Mouse (Mus musculus): Measurements from ENCODE around the gene Rbfox1. TPM values are rescaled to one million over a fixed set of nuclear protein-coding genes. Genes with fewer than 3 reads are reported as not detected.
A peak's percentile ranks its signal among the peaks of the same experiment; 100 is the strongest.

Rbfox1 gene
- polyA plus RNA-seq, 1 experiment from 2014 or later = 52.1 TPM

DNA sequence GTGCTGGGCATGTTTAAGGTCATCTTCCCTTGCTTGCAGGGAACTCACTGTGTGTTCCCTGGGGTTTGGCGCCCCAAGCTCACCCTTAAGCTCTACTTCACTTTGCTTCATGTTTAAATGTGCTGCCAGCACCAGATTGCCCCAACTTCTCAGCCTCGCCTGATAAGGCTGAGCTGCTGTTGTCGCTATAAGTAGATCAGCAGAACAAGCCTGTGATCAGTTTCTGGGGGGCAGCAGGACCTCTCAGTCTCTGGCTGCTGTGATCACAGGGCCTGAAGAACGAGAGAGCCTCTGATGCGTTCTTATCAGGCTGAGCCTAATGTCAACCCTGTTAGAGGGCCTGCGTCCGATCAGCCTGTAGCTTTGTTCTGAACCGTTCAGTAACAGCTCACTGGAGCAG, 1255.8 kb downstream of the Rbfox1 start:
- 45% methylated on average over 8 of the region's 8 CpGs for WGBS
- H3K27me3 ChIP-seq = no peaks in the 10 kb centered on the region
- H3K9ac ChIP-seq = no peak overlapping the region

DNA sequence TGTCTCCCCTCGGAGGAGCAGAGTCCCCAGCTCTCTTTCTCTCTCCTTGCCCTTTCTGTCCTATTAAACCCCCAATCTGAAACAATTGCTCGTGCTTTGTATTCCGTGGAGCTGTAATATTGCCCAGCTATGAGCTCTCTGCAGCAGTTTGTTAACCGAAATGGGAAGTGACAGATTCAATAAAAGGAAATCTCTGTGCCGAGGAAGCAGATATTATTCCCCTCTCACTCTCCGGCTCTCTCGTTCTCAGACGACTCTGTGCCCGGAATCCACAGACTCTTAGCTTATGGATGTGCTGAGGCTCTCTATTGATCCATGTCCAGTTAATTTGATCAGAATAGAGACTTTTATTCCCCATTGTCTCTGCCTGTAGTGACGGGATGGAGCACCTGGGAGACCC, 1260.3 kb downstream of the Rbfox1 start:
- H3K9ac ChIP-seq = no peak overlapping the region
- H3K36me3 ChIP-seq (ENCODE audit: poor library complexity, severe bottlenecking) = no peaks in the 10 kb centered on the region
- H3K27me3 ChIP-seq = no peaks in the 10 kb centered on the region
- no peaks in the 10 kb centered on the region for H3K9me3 ChIP-seq (replicated peaks)
- H3K27ac ChIP-seq = peak overlapping the region; percentile 65; the same call in 1 of the 2 replicates
- 26% methylated on average over 10 of the region's 10 CpGs for WGBS
- no peak for ATAC-seq
- peaks cover 52% of the 10 kb centered on the region for H3K4me1 ChIP-seq
- no peak overlapping the region for H3K4me3 ChIP-seq
- 0 out of 2 replicates have a peak overlapping the region, but pooled peaks have one; percentile 2 for H3K4me2 ChIP-seq

More for the DNA sequence above, 1255.8 kb downstream of the Rbfox1 start:
- H3K27ac ChIP-seq = no peak overlapping the region
- no peak overlapping the region for H3K4me2 ChIP-seq
- no peak overlapping the region for H3K4me3 ChIP-seq
- H3K4me1 ChIP-seq = peaks cover 8% of the 10 kb centered on the region
- ATAC-seq = no peak
- no peaks in the 10 kb centered on the region for H3K36me3 ChIP-seq (ENCODE audit: poor library complexity, severe bottlenecking)
- no peaks in the 10 kb centered on the region for H3K9me3 ChIP-seq (replicated peaks)

DNA sequence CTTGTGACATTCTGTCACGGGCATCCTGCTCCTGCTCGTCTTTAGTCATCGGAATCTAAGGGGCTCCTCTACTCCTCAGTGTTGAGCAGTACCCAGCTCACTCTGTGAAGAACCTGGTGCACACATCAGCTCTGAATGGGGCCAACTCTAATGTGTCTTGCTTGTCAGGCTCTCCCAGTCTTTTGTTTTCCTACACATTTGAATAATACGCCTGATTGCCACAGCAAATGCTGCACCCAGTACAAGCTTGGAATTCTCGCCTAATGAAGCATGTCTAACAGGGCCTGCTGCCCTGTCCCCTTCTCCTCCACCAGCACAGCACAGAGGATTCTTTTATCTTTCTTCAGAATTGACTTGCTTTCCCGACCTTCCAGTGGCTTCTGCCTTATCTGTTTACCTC, 1261.3 kb downstream of the Rbfox1 start:
- peak; percentile 81 for ATAC-seq
- Histone ChIP-seq H3K4me1 (peaks cover 60% of the 10 kb centered on the region), H3K27ac (peak overlapping the region; percentile 65), H3K4me2 (peak overlapping the region; percentile 40), H3K4me3 (no peak overlapping the region), H3K36me3 (ENCODE audit: poor library complexity, severe bottlenecking) (no peaks in the 10 kb centered on the region), H3K9me3 (replicated peaks) (no peaks in the 10 kb centered on the region), H3K9ac (no peak overlapping the region; the same call in 1 of the 2 replicates), H3K27me3 (no peaks in the 10 kb centered on the region)
- 9% methylated on average over 6 of the region's 6 CpGs for WGBS

DNA sequence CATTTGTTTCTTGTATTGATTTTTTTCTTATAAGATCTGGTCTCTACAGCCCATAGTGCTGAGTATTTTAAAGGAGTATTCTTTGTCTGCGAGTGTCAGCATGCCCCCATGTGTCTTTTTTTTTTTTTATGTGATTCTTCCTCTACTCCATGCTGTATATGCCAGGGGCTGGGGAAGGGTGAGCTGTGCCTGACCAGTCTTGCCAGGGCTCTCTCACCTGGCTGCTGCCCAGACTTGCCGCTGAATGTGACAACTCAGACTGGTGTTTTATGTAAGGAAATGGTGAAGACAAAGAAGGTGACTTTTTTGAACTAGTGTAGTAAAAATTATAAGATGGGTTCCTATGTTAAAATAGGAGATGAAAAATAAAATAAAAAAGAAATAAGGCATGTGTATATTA, 1262.7 kb downstream of the Rbfox1 start:
- Histone ChIP-seq H3K9ac (no peak overlapping the region), H3K27me3 (no peaks in the 10 kb centered on the region), H3K9me3 (replicated peaks) (no peaks in the 10 kb centered on the region), H3K4me3 (no peak overlapping the region), H3K4me1 (peaks cover 63% of the 10 kb centered on the region), H3K36me3 (ENCODE audit: poor library complexity, severe bottlenecking) (no peaks in the 10 kb centered on the region), H3K27ac (no peak overlapping the region), H3K4me2 (no peak overlapping the region)
- no peak for ATAC-seq
- WGBS = 66% methylated on average over 2 of the region's 2 CpGs

DNA sequence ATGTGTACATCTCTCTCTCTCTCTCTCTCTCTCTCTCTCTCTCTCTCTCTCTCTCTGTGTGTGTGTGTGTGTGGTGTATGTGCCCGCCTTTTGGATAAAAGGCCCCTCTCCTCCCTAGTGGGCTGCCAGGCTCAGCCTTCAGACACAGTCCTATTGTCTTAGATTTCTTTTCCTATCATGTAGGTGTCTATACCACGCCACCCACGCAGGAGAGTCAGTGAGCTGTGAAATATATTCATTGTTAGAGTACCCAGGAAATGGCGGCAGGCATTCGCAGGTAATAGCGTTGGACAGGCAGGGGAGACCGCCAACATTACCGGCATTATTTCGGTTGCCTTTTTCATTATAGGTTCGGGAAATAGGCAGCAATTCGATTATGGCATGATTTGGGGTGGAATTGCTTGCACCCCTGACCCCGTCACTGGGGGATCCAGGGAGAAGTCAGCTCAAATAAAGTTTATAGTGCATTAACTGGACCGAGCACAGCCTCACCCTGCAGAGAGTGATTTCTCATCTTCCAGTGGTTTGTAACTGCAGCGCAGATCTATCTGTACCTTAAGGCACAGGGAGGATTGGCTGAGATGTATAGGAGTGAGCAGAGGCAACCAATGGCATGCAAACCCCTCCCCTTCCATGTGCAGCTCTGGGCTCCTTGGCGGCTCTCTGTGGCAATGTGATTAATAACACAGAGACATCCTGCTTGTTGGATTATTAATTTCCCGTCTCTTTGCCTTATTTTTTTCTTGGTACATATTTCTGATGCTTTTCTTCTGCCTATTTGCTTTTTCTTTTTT, 1264.1 kb downstream of the Rbfox1 start:
- Histone ChIP-seq H3K36me3 (ENCODE audit: poor library complexity, severe bottlenecking) (no peaks in the 10 kb centered on the region), H3K27me3 (no peaks in the 10 kb centered on the region), H3K9me3 (replicated peaks) (no peaks in the 10 kb centered on the region), H3K27ac (no peak overlapping the region), H3K9ac (no peak overlapping the region), H3K4me3 (no peak overlapping the region), H3K4me2 (peak overlapping the region; percentile 20; the same call in 1 of the 2 replicates), H3K4me1 (peaks cover 71% of the 10 kb centered on the region)
- peak; percentile 71; the same call in 1 of the 2 replicates for ATAC-seq
- 51% methylated on average over 16 of the region's 16 CpGs for WGBS

DNA sequence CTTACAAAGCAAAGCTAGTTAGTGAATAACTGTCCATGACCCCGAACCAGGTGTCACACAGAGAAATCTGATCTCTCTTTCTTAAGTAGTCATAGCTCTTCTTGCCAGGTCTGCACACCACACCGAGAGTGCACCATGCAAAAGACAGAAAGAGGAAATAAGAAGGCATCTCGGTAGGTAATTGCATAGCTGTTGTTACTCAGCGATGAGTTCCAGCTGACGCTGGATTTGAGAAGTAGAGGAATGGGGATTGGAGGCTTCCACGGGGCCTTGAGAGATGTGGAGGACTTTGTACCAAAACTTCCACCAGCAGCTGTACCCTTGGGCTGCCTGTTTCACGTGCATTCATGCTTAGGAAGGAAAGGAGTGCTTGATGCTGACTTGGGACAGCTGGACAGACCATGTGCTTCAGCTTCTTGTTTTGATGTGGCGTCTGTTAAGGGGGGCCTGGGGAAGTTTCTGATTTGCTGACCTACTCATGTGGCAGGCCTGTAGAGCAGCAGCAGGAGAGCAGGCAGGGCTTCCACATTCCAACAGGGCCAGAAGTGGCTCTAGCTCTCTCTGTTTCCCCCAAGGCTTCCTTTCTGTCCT, 1265.1 kb downstream of the Rbfox1 start:
- Histone ChIP-seq H3K27me3 (no peaks in the 10 kb centered on the region), H3K36me3 (ENCODE audit: poor library complexity, severe bottlenecking) (no peaks in the 10 kb centered on the region), H3K4me1 (peaks cover 69% of the 10 kb centered on the region), H3K9me3 (replicated peaks) (no peaks in the 10 kb centered on the region), H3K9ac (no peak overlapping the region), H3K4me3 (no peak overlapping the region), H3K27ac (no peak overlapping the region), H3K4me2 (peak overlapping the region; percentile 12)
- 0 out of 2 replicates have a peak, but pooled peaks have one; percentile 19 for ATAC-seq
- WGBS = 42% methylated on average over 8 of the region's 8 CpGs

DNA sequence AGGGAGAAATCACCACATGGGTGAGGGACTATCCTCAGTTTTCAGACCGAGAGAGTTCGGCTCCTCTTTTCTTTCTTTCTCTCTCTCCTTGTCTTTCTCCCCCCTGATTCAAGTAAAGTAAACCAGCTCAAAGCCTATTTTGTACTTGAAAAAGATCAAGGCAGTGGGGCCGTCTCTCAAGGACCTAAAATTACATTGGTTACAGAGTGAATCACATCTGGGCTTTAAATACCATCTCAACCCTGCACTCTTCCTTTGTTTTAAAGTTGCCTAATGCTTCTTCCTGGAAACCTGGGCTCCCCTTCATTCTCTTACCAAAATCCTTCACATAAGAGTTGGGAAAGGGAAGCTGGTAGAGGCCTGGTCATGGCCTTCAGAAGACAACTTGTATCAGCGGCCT, 1267.2 kb downstream of the Rbfox1 start:
- WGBS = 62% methylated on average over 4 of the region's 4 CpGs
- no peaks in the 10 kb centered on the region for H3K27me3 ChIP-seq
- H3K4me2 ChIP-seq = 0 out of 2 replicates have a peak overlapping the region, but pooled peaks have one; percentile 0
- ATAC-seq = no peak
- no peak overlapping the region for H3K9ac ChIP-seq
- H3K4me3 ChIP-seq = no peak overlapping the region
- H3K36me3 ChIP-seq (ENCODE audit: poor library complexity, severe bottlenecking) = no peaks in the 10 kb centered on the region
- no peak overlapping the region for H3K27ac ChIP-seq
- peaks cover 48% of the 10 kb centered on the region for H3K4me1 ChIP-seq
- H3K9me3 ChIP-seq (replicated peaks) = no peaks in the 10 kb centered on the region

DNA sequence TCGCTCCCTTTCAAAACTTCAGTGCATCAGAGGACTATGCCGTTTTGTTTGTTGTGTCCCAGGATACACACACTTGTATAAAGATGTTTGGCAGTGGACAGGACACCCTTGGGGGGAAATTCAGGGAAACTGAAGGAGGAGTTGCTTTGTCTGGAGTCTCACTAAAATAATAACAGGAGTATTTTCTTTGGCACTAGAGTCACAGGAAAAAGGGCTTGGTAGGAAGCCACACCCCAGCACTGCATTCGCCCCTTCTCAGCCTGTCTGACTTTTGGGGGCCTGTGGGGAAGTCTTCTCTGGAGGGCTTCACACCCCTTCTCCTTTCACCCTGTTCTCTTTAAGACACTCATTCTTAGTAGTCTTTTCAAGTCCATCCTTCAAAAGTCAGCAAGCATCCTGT, 1269.5 kb downstream of the Rbfox1 start:
- H3K9me3 ChIP-seq (replicated peaks) = no peaks in the 10 kb centered on the region
- ATAC-seq = no peak

DNA sequence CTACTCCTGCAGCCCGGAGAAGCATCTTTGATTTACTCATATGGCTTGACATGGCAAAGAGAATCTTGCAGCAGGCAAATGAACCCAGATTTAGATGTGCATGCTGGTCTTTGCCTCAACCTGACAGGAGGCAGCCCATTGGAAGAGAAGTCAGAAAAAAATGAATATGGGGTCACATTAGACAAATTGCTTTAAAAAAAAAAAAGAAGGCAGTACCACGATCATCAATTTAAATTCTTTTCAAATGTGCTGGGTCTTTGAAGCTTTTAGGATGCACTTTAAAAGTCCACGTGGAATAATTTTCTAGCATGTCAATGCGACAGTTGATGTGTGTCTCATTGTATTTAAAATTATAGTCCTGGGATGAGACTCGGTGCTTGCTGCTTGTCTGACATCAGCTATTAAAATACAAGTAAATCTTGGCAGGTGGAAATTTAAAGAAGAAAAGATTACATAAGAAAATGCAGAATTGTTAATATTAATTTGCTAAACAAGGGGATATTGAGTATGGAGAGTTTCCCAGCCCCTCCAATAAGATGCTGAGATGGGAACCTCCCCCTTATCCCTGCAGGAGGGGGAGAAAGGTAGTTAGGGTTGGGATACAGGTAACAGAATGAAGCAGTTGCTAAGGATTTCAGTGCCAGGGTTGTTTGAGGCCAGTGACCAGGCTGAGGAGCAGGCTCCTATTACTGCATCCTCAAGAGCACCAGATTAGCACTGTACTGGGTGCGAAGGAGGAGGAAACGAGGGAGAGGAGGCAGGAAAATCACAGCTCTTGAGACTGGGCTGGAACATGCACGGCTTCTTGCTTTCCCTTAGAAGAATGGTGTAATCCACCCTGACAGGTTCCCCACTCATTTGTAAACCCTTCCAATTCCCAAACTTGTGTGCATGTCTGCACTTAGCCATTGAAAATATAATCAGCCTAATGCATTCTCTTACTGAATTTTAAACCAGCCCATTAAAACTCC, 1274.0 kb downstream of the Rbfox1 start:
- ATAC-seq = peak; percentile 69
- Histone ChIP-seq H3K36me3 (ENCODE audit: poor library complexity, severe bottlenecking) (no peaks in the 10 kb centered on the region), H3K9me3 (replicated peaks) (no peaks in the 10 kb centered on the region), H3K4me2 (no peak overlapping the region), H3K9ac (no peak overlapping the region), H3K27me3 (no peaks in the 10 kb centered on the region), H3K27ac (peak overlapping the region; percentile 59; the same call in 1 of the 2 replicates), H3K4me1 (peaks cover 26% of the 10 kb centered on the region), H3K4me3 (no peak overlapping the region)
- 46% methylated on average over 8 of the region's 8 CpGs for WGBS

More for the DNA sequence above, 1269.5 kb downstream of the Rbfox1 start:
- no peak overlapping the region for H3K9ac ChIP-seq
- no peak overlapping the region for H3K4me3 ChIP-seq
- 72% methylated on average over 3 of the region's 3 CpGs for WGBS
- no peaks in the 10 kb centered on the region for H3K27me3 ChIP-seq
- H3K4me1 ChIP-seq = peaks cover 34% of the 10 kb centered on the region
- no peaks in the 10 kb centered on the region for H3K36me3 ChIP-seq (ENCODE audit: poor library complexity, severe bottlenecking)
- H3K4me2 ChIP-seq = no peak overlapping the region
- H3K27ac ChIP-seq = no peak overlapping the region

DNA sequence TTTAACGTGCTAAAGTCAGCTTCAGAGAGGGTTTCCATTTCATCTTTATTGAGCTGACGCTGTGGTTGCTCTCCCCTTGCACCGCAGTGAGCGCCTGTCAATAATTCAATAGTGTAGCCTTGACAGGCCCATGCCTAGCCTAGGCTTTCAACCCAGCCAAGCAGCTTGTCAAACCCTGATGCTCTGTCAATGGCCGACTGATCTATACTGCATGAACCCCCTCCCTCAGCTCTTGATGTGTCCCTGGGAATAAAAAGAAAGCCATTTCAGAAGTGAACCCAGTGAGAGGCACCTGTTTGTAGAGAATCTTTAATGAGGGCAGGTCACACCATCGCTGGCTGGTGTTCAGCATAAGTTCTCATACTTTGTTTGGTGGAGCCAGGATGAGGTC, 1274.7 kb downstream of the Rbfox1 start:
- no peaks in the 10 kb centered on the region for H3K36me3 ChIP-seq (ENCODE audit: poor library complexity, severe bottlenecking)
- no peak overlapping the region for H3K9ac ChIP-seq
- ATAC-seq = peak; percentile 57; the same call in 1 of the 2 replicates
- WGBS = 42% methylated on average over 6 of the region's 6 CpGs
- H3K27me3 ChIP-seq = no peaks in the 10 kb centered on the region
- H3K4me2 ChIP-seq = no peak overlapping the region
- peaks cover 29% of the 10 kb centered on the region for H3K4me1 ChIP-seq
- H3K4me3 ChIP-seq = no peak overlapping the region
- H3K27ac ChIP-seq = peak overlapping the region; percentile 36; the same call in 1 of the 2 replicates
- H3K9me3 ChIP-seq (replicated peaks) = no peaks in the 10 kb centered on the region

DNA sequence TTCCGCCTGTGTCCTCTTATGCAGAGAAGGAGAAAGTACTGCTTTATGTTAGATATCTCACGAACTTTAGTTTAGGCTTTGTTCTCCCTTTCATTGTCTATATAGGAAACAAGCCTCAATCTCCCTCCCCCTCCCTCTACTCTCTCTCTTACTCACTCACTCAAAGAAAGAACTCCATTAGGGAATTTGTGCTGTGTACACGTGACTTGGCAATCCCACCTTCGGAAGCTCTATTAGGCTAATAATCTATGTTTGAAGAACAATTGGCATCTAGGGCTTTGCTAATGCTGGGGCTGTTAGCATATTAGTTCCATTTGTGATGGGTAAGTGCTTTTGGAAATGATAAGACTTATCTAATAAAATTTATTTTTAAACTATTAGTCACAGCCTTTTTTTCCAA, 1277.0 kb downstream of the Rbfox1 start:
- peaks cover 29% of the 10 kb centered on the region for H3K4me1 ChIP-seq
- no peak overlapping the region for H3K27ac ChIP-seq
- no peak overlapping the region for H3K4me2 ChIP-seq
- H3K36me3 ChIP-seq (ENCODE audit: poor library complexity, severe bottlenecking) = no peaks in the 10 kb centered on the region
- no peaks in the 10 kb centered on the region for H3K9me3 ChIP-seq (replicated peaks)
- peak; percentile 28; the same call in 1 of the 2 replicates for ATAC-seq
- no peak overlapping the region for H3K4me3 ChIP-seq
- no peaks in the 10 kb centered on the region for H3K27me3 ChIP-seq
- no peak overlapping the region for H3K9ac ChIP-seq
- WGBS = 29% methylated on average over 4 of the region's 4 CpGs

Measured in forebrain, embryonic 13.5 days (tissue).